Mouse (Mus musculus) heart, postnatal 0 days (tissue): ENCODE measurements around the gene Srgn. TPM values are rescaled to one million over a fixed set of nuclear protein-coding genes. Genes with fewer than 3 reads are reported as not detected.

Experiments used
- ATAC-seq: fragments of 200-750 bp; cut with Nextera tagmentation; 2 replicates; pipeline ENCODE4 v1.8.0; 2017; ENCODE audit warnings: low read depth, moderate number of reproducible peaks, moderate library complexity; ENCODE audit not compliant: insufficient read depth
- DNase-seq: peaks from one replicate; pipeline ENCODE4 v3.0.0-alpha.2; 2016; ENCODE audit warnings: low spot score
- H3K27ac ChIP-seq: fragments of 300-500 bp; sonication (generic); 2 replicates; pipeline ENCODE4 v1.5.1; 2014; ENCODE audit warnings: low read depth, mild to moderate bottlenecking
- H3K27me3 ChIP-seq: fragments of 300-500 bp; sonication (generic); 2 replicates; pipeline ENCODE4 v1.6.1; 2014; ENCODE audit warnings: low read length, mixed read lengths; ENCODE audit not compliant: control insufficient read depth, insufficient read depth
- H3K36me3 ChIP-seq: fragments of 300-500 bp; sonication (generic); replicated peaks from 2 replicates; pipeline ENCODE4 v1.6.1; 2014; ENCODE audit warnings: low read length, mixed read lengths; ENCODE audit not compliant: control insufficient read depth, insufficient read depth
- H3K4me1 ChIP-seq: fragments of 300-500 bp; sonication (generic); 2 replicates; pipeline ENCODE4 v1.6.1; 2014; ENCODE audit warnings: antibody characterized with exemption; ENCODE audit not compliant: control insufficient read depth, insufficient read depth
- H3K4me2 ChIP-seq: fragments of 300-500 bp; sonication (generic); 2 replicates; pipeline ENCODE4 v1.6.1; 2014; ENCODE audit warnings: low read depth, mild to moderate bottlenecking, low read length, moderate library complexity
- H3K4me3 ChIP-seq: fragments of 300-500 bp; sonication (generic); 2 replicates; pipeline ENCODE4 v1.5.1; 2014; ENCODE audit warnings: low read depth, low read length
- H3K9ac ChIP-seq: fragments of 300-500 bp; sonication (generic); replicated peaks from 2 replicates; pipeline ENCODE4 v1.6.1; 2014; ENCODE audit warnings: low read depth, low read length, mixed read lengths
- H3K9me3 ChIP-seq: fragments of 300-500 bp; sonication (generic); replicated peaks from 2 replicates; pipeline ENCODE4 v1.6.1; 2016; ENCODE audit warnings: low read length; ENCODE audit not compliant: control insufficient read depth
- CTCF ChIP-seq: IDR thresholded peaks from 2 replicates; pipeline ENCODE4 v1.5.1; 2016; ENCODE audit warnings: antibody characterized with exemption, control low read depth, low read depth
- EP300 ChIP-seq: IDR thresholded peaks from 2 replicates; pipeline ENCODE4 v1.6.1; 2016; ENCODE audit warnings: antibody characterized with exemption, low read depth
- WGBS: fragments of 180-500 bp; shearing (Covaris S2); extraction: QIAGEN DNeasy Blood & Tissue Kit; methylation state at CpG from one replicate; pipeline ENCODE4 v1.1.7; 2014; 5-methylcytosine and 5-hydroxymethylcytosine counted together
- polyA plus RNA-seq: library from polyadenylated mRNA; unstranded; fragments of >200 nt; fragmentation: Nextera tagmentation; extraction: Ambion mirVana; gene quantifications from 2 replicates; pipeline ENCODE4 v1.2.1, GENCODE M21; 2015
- total RNA-seq: library from RNA; depleted of rRNA; stranded (reverse); fragments of >200 nt; gene quantifications from 2 replicates; pipeline ENCODE4 v1.2.3, GENCODE M21; 2014; ENCODE audit warnings: low replicate concordance; rRNA removed

The Srgn gene
- total RNA-seq (16.4 and 16.8 TPM in 2 replicates), polyA plus RNA-seq (19.1 and 21.8 TPM in 2 replicates)

GRCm38 (mm10) chr10:62527351-62527750, at the start of gene Srgn:
TSS of gene Srgn (minus strand) at chr10:62527451.
- H3K4me2 ChIP-seq = no peak within 1 kb of the TSS
- no peak within 1 kb of the TSS for H3K27ac ChIP-seq
- no peak for TF ChIP-seq EP300
- TF ChIP-seq CTCF = no peak

GRCm38 (mm10) chr10:62575001-62575400, 47.8 kb upstream of the Srgn start:
- Histone ChIP-seq H3K4me3 (no peak overlapping the region), H3K27ac (no peak overlapping the region), H3K9me3 (no peaks in the 10 kb centered on the region), H3K4me1 (peaks cover 15% of the 10 kb centered on the region), H3K4me2 (no peak overlapping the region), H3K9ac (no peak overlapping the region), H3K36me3 (peaks cover 39% of the 10 kb centered on the region), H3K27me3 (no peaks in the 10 kb centered on the region)
- 83% methylated on average over 13 of the region's 13 CpGs for WGBS
- no peak for ATAC-seq
- DNase-seq = no peak
- TF ChIP-seq CTCF (no peak), EP300 (no peak)

More at GRCm38 (mm10) chr10:62527351-62527750, at the start of gene Srgn:
- no peak within 1 kb of the TSS for H3K9ac ChIP-seq
- no peaks in the 10 kb centered on the region for H3K9me3 ChIP-seq
- no peak within 1 kb of the TSS for H3K4me3 ChIP-seq
- H3K27me3 ChIP-seq = no peaks in the 10 kb centered on the region
- no peak for ATAC-seq
- WGBS = 83% methylated on average over 14 of the region's 14 CpGs
- no peaks in the 10 kb centered on the region for H3K4me1 ChIP-seq
- DNase-seq = no peak
- no peaks in the 10 kb centered on the region for H3K36me3 ChIP-seq

GRCm38 (mm10) chr10:62570126-62570871, 43.0 kb upstream of the Srgn start:
- H3K27me3 ChIP-seq = no peaks in the 10 kb centered on the region
- ATAC-seq (no peak), DNase-seq (no peak)
- no peaks in the 10 kb centered on the region for H3K4me1 ChIP-seq
- no peak overlapping the region for H3K4me2 ChIP-seq
- peaks cover 84% of the 10 kb centered on the region for H3K36me3 ChIP-seq
- H3K9ac ChIP-seq = no peak overlapping the region
- H3K27ac ChIP-seq = no peak overlapping the region
- H3K4me3 ChIP-seq = no peak overlapping the region
- H3K9me3 ChIP-seq = no peaks in the 10 kb centered on the region
- 92% methylated on average over 7 of the region's 7 CpGs for WGBS
- TF ChIP-seq EP300 = no peak
- no peak for TF ChIP-seq CTCF

- H3K9me3 ChIP-seq = no peaks in the 10 kb centered on the region
- peaks cover 86% of the 10 kb centered on the region for H3K36me3 ChIP-seq
- TF ChIP-seq EP300 = no peak
- TF ChIP-seq CTCF = no peak
- H3K9ac ChIP-seq = no peak overlapping the region
- no peaks in the 10 kb centered on the region for H3K27me3 ChIP-seq
- no peak overlapping the region for H3K4me2 ChIP-seq
- no peak overlapping the region for H3K4me3 ChIP-seq
- H3K27ac ChIP-seq = no peak overlapping the region
- no peak for DNase-seq
- no peaks in the 10 kb centered on the region for H3K4me1 ChIP-seq
- 61% methylated on average over 4 of the region's 4 CpGs for WGBS
- no peak for ATAC-seq
Measured at GRCm38 (mm10) chr10:62568861-62569260, 41.6 kb upstream of the Srgn start.

- Histone ChIP-seq H3K4me2 (no peak overlapping the region), H3K4me1 (no peaks in the 10 kb centered on the region), H3K27ac (no peak overlapping the region), H3K9me3 (no peaks in the 10 kb centered on the region), H3K9ac (no peak overlapping the region), H3K4me3 (no peak overlapping the region), H3K27me3 (no peaks in the 10 kb centered on the region), H3K36me3 (peaks cover 36% of the 10 kb centered on the region)
- no peak for TF ChIP-seq EP300
- TF ChIP-seq CTCF = peak; percentile 17; the same call in 1 of the 2 replicates
- 91% methylated on average over 1 of the region's 1 CpGs for WGBS
- DNase-seq (no peak), ATAC-seq (no peak)
Measured at GRCm38 (mm10) chr10:62557736-62558135, 30.5 kb upstream of the Srgn start.

- ATAC-seq (no peak), DNase-seq (no peak)
- no peaks in the 10 kb centered on the region for H3K27me3 ChIP-seq
- no peaks in the 10 kb centered on the region for H3K9me3 ChIP-seq
- TF ChIP-seq EP300 (no peak), CTCF (no peak)
- no peak overlapping the region for H3K27ac ChIP-seq
- H3K9ac ChIP-seq = no peak overlapping the region
- H3K4me1 ChIP-seq = no peaks in the 10 kb centered on the region
- no peak overlapping the region for H3K4me3 ChIP-seq
- H3K36me3 ChIP-seq = peaks cover 25% of the 10 kb centered on the region
- H3K4me2 ChIP-seq = no peak overlapping the region
- WGBS = 82% methylated on average over 6 of the region's 6 CpGs
Measured at GRCm38 (mm10) chr10:62556558-62556901, 29.3 kb upstream of the Srgn start.
